Mouse (Mus musculus) heart, embryonic 11.5 days (tissue): ENCODE results near the gene 1700029F12Rik. TPM values are rescaled to one million over a fixed set of nuclear protein-coding genes. Genes with fewer than 3 reads are reported as not detected.

Experiments used
- ATAC-seq: fragments of 200-750 bp; cut with Nextera tagmentation; replicated peaks from 2 replicates; pipeline ENCODE4 v1.8.0; 2017; ENCODE audit warnings: moderate library complexity; ENCODE audit not compliant: insufficient number of reproducible peaks, low FRiP score, low TSS enrichment
- H3K27ac ChIP-seq: fragments of 300-500 bp; sonication (generic); 2 replicates; pipeline ENCODE4 v1.5.1; 2014; ENCODE audit warnings: mild to moderate bottlenecking, low read depth, low read length
- H3K27me3 ChIP-seq: fragments of 300-500 bp; sonication (generic); 2 replicates; pipeline ENCODE4 v1.6.1; 2014; ENCODE audit warnings: mild to moderate bottlenecking, low read length, mixed read lengths; ENCODE audit not compliant: control insufficient read depth, insufficient read depth
- H3K36me3 ChIP-seq: fragments of 300-500 bp; sonication (generic); 2 replicates; pipeline ENCODE4 v1.6.1; 2014; ENCODE audit warnings: mild to moderate bottlenecking, low read length, moderate library complexity, mixed read lengths; ENCODE audit not compliant: control insufficient read depth, insufficient read depth
- H3K4me1 ChIP-seq: fragments of 300-500 bp; sonication (generic); 2 replicates; pipeline ENCODE4 v1.6.1; 2014; ENCODE audit warnings: low read length; ENCODE audit not compliant: control insufficient read depth, insufficient read depth
- H3K4me2 ChIP-seq: fragments of 300-500 bp; sonication (generic); 2 replicates; pipeline ENCODE4 v1.6.1; 2014; ENCODE audit warnings: mild to moderate bottlenecking, moderate library complexity
- H3K4me3 ChIP-seq: fragments of 300-500 bp; sonication (generic); 2 replicates; pipeline ENCODE4 v1.5.1; 2014; ENCODE audit warnings: low read depth, low read length
- H3K9ac ChIP-seq: fragments of 300-500 bp; sonication (generic); 2 replicates; pipeline ENCODE4 v1.6.1; 2014; ENCODE audit warnings: mild to moderate bottlenecking, low read depth, low read length, moderate library complexity
- H3K9me3 ChIP-seq: fragments of 300-500 bp; sonication (generic); replicated peaks from 2 replicates; pipeline ENCODE4 v1.6.1; 2016; ENCODE audit warnings: low read length; ENCODE audit not compliant: control insufficient read depth
- WGBS: fragments of 180-500 bp; shearing (Covaris S2); extraction: QIAGEN DNeasy Blood & Tissue Kit; methylation state at CpG from one replicate; pipeline ENCODE4 v1.1.7; 2014; ENCODE audit not compliant: insufficient replicate concordance; 5-methylcytosine and 5-hydroxymethylcytosine counted together
- polyA plus RNA-seq: library from polyadenylated mRNA; unstranded; fragments of >200 nt; fragmentation: Nextera tagmentation; extraction: Ambion mirVana; gene quantifications from 2 replicates; pipeline ENCODE4 v1.2.1, GENCODE M21; 2014

Gene 1700029F12Rik
- polyA plus RNA-seq, 1 experiment from 2014 or later = not detected

DNA sequence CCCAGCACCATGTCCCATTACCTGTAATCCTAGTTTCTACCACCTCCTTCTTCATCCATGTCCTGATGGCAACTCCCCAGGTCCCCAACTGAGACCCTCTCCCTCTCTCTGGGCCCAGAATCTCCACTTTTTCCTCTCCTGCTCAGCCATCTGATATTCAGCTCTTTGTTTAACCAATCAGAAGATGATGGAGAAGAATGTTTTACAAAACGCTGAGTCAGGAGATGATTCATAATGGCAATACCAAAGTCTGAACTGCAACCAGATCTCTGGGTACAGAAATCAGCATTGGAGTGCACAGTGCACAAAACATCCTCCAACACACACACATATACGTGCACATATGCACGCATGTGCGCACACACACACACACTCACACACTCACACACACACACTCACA is 60.8 kb downstream of the 1700029F12Rik start:
- Histone ChIP-seq H3K4me3 (no peak overlapping the region), H3K27ac (no peak overlapping the region), H3K4me1 (peaks cover 10% of the 10 kb centered on the region), H3K9ac (no peak overlapping the region), H3K4me2 (no peak overlapping the region), H3K9me3 (no peaks in the 10 kb centered on the region), H3K36me3 (no peaks in the 10 kb centered on the region), H3K27me3 (no peaks in the 10 kb centered on the region)
- WGBS = 89% methylated on average over 4 of the region's 4 CpGs
- no peak for ATAC-seq

Other genes starting within 250 kb of the 1700029F12Rik start
- 0.34 and 0.61 TPM in 2 replicates for gene Gcnt4, start 109.7 kb downstream of the 1700029F12Rik start, polyA plus RNA-seq
- 14.2 and 15.0 TPM in 2 replicates for gene Fam169a, start 32.9 kb upstream of the 1700029F12Rik start, polyA plus RNA-seq
- gene Gm6169, start 64.9 kb upstream of the 1700029F12Rik start, polyA plus RNA-seq = 3.0 and 3.3 TPM in 2 replicates
- 30.3 and 37.0 TPM in 2 replicates for gene Gfm2, start 103.6 kb upstream of the 1700029F12Rik start, polyA plus RNA-seq
- gene Nsa2, start 103.6 kb upstream of the 1700029F12Rik start, polyA plus RNA-seq = 56.5 and 64.5 TPM in 2 replicates
- 31.5 and 32.3 TPM in 2 replicates for gene Hexb, start 164.0 kb upstream of the 1700029F12Rik start, polyA plus RNA-seq
- gene Enc1, start 206.7 kb upstream of the 1700029F12Rik start, polyA plus RNA-seq = 5.4 and 6.3 TPM in 2 replicates